13 mouse cellular contexts compared by ENCODE assay signal in genomic region chr9:78720888-78721798, GRCm38 (mm10).
DNase-seq lines count a peak whose midpoint lies in the region; ATAC-seq and TF ChIP-seq lines count a peak whose summit lies in the region.
"Had no signal": no experiment of that assay in that cellular context is flagged by ENCODE, and none has a peak within 500 bp of the region (broad histone marks: within the 10 kb centered on the region; RNA-seq: fewer than 3 reads in every experiment).

No protein-coding gene starts in this region.

- ATAC-seq in liver, embryonic 11.5 days (replicated peaks; ENCODE audit: low FRiP score), result no peak
- ATAC-seq in megakaryocyte progenitor cell, adult 5-6 weeks (replicated peaks; ENCODE audit: poor library complexity), result no peak
- ATAC-seq: activated CD4-positive, CD25-positive, alpha-beta regulatory T cell, adult 4 months had no signal

- DNase-seq in heart, adult 2 months, result no peak
- DNase-seq in heart, adult 8-10 months (ENCODE audit: low spot score), result no peak
- DNase-seq in liver, adult 2 months (ENCODE audit: extremely low read depth, low read depth, low spot score), result peak; percentile 7
- DNase-seq in liver, embryonic 11.5 days (ENCODE audit: low spot score), result no peak
- DNase-seq in A20 (ENCODE audit: low read depth, low spot score), result peak; percentile 28
- DNase-seq in adipocyte (ENCODE audit: low spot score), result peak; percentile 11
- no peak for DNase-seq in cerebellum, postnatal 25 days
- DNase-seq: cerebellum, postnatal 10 days had no signal

- TF ChIP-seq POLR2A in heart, adult 2 months (IDR thresholded peaks at IDR 0.05; ENCODE audit: insufficient read depth, low read depth, low read length), result no peak
- no peak for TF ChIP-seq POLR2A in liver, adult 2 months (IDR thresholded peaks at IDR 0.05; ENCODE audit: extremely low read depth, insufficient read depth, low read length)

- no peak overlapping the region for H3K4me2 ChIP-seq in liver, embryonic 11.5 days
- H3K4me2 ChIP-seq: embryonic facial prominence, embryonic 15.5 days; neural tube, embryonic 13.5 days had no signal

- no peaks in the 10 kb centered on the region for H3K36me3 ChIP-seq in heart, adult 2 months (ENCODE audit: control insufficient read depth, insufficient read depth, low read length)
- no peaks in the 10 kb centered on the region for H3K36me3 ChIP-seq in liver, adult 2 months (ENCODE audit: control insufficient read depth, insufficient read depth, low read length)
- H3K36me3 ChIP-seq in liver, embryonic 11.5 days (ENCODE audit: control insufficient read depth, insufficient read depth, low read length), result no peaks in the 10 kb centered on the region
- H3K36me3 ChIP-seq: embryonic facial prominence, embryonic 15.5 days; midbrain, embryonic 10.5 days; neural tube, embryonic 13.5 days had no signal

- no peak overlapping the region for H3K27ac ChIP-seq in heart, adult 2 months
- no peak overlapping the region for H3K27ac ChIP-seq in liver, adult 2 months (replicated peaks; ENCODE audit: insufficient read depth, low read depth, low read length)
- H3K27ac ChIP-seq in liver, embryonic 11.5 days (ENCODE audit: low read depth, low read length), result no peak overlapping the region
- H3K27ac ChIP-seq: embryonic facial prominence, embryonic 15.5 days; midbrain, embryonic 10.5 days; neural tube, embryonic 13.5 days had no signal

- WGBS in heart, adult 2 months, result 66% methylated on average over 6 of the region's 6 CpGs
- WGBS in liver, adult 2 months, result 75% methylated on average over 6 of the region's 6 CpGs
- 70% methylated on average over 6 of the region's 6 CpGs for WGBS in liver, embryonic 11.5 days

- H3K4me1 ChIP-seq in heart, adult 2 months (ENCODE audit: control insufficient read depth, insufficient read depth, low read length), result no peaks in the 10 kb centered on the region
- no peaks in the 10 kb centered on the region for H3K4me1 ChIP-seq in liver, adult 2 months (ENCODE audit: control insufficient read depth, insufficient read depth, low read length)
- no peaks in the 10 kb centered on the region for H3K4me1 ChIP-seq in liver, embryonic 11.5 days (replicated peaks; ENCODE audit: control insufficient read depth, insufficient read depth, low read length)
- H3K4me1 ChIP-seq: embryonic facial prominence, embryonic 15.5 days; midbrain, embryonic 10.5 days; neural tube, embryonic 13.5 days had no signal

- intact Hi-C loops in heart, adult 2 months (cut with DNase I), result no loop called here

- no peaks in the 10 kb centered on the region for H3K79me2 ChIP-seq in heart, adult 2 months (replicated peaks; ENCODE audit: control insufficient read depth, insufficient read depth, low read length)
- H3K79me2 ChIP-seq in liver, adult 2 months (ENCODE audit: control insufficient read depth, insufficient read depth, low read length), result no peaks in the 10 kb centered on the region

- no peaks in the 10 kb centered on the region for H3K27me3 ChIP-seq in heart, adult 2 months (ENCODE audit: control insufficient read depth, insufficient read depth, low read length)
- H3K27me3 ChIP-seq in liver, adult 2 months (ENCODE audit: control insufficient read depth, insufficient read depth, low read length), result no peaks in the 10 kb centered on the region
- H3K27me3 ChIP-seq in liver, embryonic 11.5 days (replicated peaks; ENCODE audit: control insufficient read depth, insufficient read depth, low read length), result no peaks in the 10 kb centered on the region
- H3K27me3 ChIP-seq: embryonic facial prominence, embryonic 15.5 days; neural tube, embryonic 13.5 days had no signal

- TF ChIP-seq CTCF in heart, adult 2 months (IDR thresholded peaks at IDR 0.05), result peak; percentile 53
- no peak for TF ChIP-seq CTCF in liver, adult 2 months (IDR thresholded peaks at IDR 0.05; ENCODE audit: low read depth, low read length)

- no peak overlapping the region for H3K9ac ChIP-seq in heart, adult 2 months (ENCODE audit: low read depth, low read length)
- no peak overlapping the region for H3K9ac ChIP-seq in liver, adult 2 months (ENCODE audit: low read depth, low read length)
- no peak overlapping the region for H3K9ac ChIP-seq in liver, embryonic 11.5 days (ENCODE audit: low read depth, low read length)
- H3K9ac ChIP-seq: embryonic facial prominence, embryonic 15.5 days; neural tube, embryonic 13.5 days had no signal

- H3K4me3 ChIP-seq in heart, adult 2 months, result no peak overlapping the region
- no peak overlapping the region for H3K4me3 ChIP-seq in liver, adult 2 months (ENCODE audit: insufficient read depth, low read depth, low read length)
- no peak overlapping the region for H3K4me3 ChIP-seq in liver, embryonic 11.5 days (ENCODE audit: low read depth, low read length)
- H3K4me3 ChIP-seq: embryonic facial prominence, embryonic 15.5 days; midbrain, embryonic 10.5 days; neural tube, embryonic 13.5 days had no signal

- H3K9me3 ChIP-seq in liver, embryonic 11.5 days (ENCODE audit: control insufficient read depth, low read length), result no peaks in the 10 kb centered on the region
- H3K9me3 ChIP-seq: embryonic facial prominence, embryonic 15.5 days; midbrain, embryonic 10.5 days; neural tube, embryonic 13.5 days had no signal

- TF ChIP-seq EP300 in heart, adult 2 months (IDR thresholded peaks at IDR 0.05; ENCODE audit: insufficient read depth, low read depth, low read length), result no peak

Comparison
In these comparisons a context has a peak if more than half of its experiments do, and no peak if none do; other contexts are left out.
1. DNase-seq: peak in liver, adult 2 months (single experiment), A20 (single experiment) and adipocyte (single experiment); none in heart, adult 2 months (0 of 2), heart, adult 8-10 months (single experiment), liver, embryonic 11.5 days (single experiment) and cerebellum, postnatal 25 days (0 of 2).